Mouse (Mus musculus) neutrophil, adult 5-6 weeks (primary cell): ENCODE results near the gene Kctd12b. TPM values are rescaled to one million over a fixed set of nuclear protein-coding genes. Genes with fewer than 3 reads are reported as not detected.
"Not testable (repeated sequence)": the region's sequence is repeated elsewhere in the genome, so short reads cannot be mapped to it uniquely, and the experiment has no call there.

ENCODE experiments used
- ATAC-seq: fragments of 151-379, 151-347 bp; 2 replicates; pipeline ENCODE4 v1.8.0; 2017; ENCODE audit warnings: mild to moderate bottlenecking, moderate TSS enrichment; ENCODE audit not compliant: insufficient number of reproducible peaks, poor library complexity, low FRiP score, severe bottlenecking; ENCODE audit errors: extremely low read depth
- total RNA-seq: library from RNA; stranded (forward); fragments of 200-1000 nt; gene quantifications from 2 replicates; pipeline ENCODE4 v1.2.3, GENCODE M21; 2017

Gene Kctd12b
- 0.70 and 1.5 TPM in 2 replicates for total RNA-seq

DNA sequence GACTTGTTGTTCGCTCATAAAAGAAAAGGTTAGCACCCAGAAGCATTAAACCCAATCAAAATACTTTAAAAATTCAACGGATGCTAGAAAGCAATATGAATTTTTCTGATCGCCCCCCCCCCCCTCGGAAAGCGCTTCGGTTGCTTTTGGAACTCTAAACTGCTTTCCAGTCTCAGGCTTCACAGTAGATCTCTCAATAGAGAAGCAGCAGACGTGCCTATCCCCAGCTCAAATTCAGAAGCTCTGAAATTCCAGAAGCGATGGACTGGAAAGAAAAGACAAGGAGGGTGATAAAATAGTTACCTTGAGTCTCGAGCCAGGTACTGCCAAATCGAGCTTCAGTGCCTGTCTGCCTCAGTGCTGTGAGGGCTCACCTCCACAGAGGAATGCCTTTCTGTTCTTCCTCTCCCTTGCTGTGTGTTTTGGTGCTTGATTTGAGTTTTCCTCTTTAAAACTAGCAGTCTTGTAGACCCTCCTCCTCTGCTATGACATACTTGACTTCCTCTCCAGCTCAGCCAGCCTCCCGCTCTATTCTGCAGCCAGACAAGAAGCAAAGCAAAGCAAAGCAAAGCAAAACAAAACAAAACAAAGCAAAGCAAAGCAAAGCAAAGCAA lies at the start of gene Kctd12b:
Gene Kctd12b (minus strand): TSS at position 610 of the 614 bp plus-strand sequence.
- no peak for ATAC-seq

DNA sequence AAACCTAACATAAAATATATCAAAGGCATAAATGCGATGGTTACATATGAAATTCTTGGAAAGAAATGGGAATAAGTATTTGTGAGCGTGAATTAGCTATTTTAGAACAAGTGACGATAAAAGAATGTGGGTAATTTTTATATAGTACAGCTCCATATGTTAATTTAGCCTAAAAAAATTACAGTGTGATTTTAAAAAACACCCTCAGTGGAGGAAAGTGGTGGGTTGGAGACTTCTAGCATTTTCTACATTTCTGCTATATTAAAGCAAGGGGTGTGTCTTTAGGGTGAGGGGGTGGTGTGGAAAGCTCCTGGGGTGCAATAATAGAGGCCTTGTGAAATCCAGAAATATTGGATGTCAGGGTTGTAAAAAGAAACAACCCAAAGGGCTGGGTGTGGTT lies 46.3 kb upstream of the Kctd12b start:
- no peak for ATAC-seq

- ATAC-seq = no peak
Observed at GRCm38 (mm10) chrX:153735697-153736096, 39.5 kb upstream of the Kctd12b start.

DNA sequence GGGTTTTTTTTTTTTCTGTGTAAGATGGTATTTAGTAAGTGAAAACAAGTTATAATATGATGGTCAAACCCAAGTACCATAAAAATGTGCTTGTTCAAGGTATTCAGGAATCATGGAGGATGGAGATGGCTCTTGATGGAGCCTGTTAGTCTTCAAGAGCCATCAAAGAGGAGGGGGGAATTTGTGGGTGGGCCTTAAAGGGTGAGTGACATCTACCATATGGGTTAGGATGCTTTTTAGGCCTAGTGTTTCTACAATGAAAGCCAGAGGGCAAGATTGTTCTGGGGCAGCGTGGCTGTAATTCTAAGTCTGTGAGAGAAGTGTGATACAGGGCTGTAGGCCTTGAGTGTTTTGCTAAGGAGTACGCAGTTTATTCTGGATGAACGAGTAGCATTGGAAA lies 28.2 kb upstream of the Kctd12b start:
- ATAC-seq = no peak

DNA sequence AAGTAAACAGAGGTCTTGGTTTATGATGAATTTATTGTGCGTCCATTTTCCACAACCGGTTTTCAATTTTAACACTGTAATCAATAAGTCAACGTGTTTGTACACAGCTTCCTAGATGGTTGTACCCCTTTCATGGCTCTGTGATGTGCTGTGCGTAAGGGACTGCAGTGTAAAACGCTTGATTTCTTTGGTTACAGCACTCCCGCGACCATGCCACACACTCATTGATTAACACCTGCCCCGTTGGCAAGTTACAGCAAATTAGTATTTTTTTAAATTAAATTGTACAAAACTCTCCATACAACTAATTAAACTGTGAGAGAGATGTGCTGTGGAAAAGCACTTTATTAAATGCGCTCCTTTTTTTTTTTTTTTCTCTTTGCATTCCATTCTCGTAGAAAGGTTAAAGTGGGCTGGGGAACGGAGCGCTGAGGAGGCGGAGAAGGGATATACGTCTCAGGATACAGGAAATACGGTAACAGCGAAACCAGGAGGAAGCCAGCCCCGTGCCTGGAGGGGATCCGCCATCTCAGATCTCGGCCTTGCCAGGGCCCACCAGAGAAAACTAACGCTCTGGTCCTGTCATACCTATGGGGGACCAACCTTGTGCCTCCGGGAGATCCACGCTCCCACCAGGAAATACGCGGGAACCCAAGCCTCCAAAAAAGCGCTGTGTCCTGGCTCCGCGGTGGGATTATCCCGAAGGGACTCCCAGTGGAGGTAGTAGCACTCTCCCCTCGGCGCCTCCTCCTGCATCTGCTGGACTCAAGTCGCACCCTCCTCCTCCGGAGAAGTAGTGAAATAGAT lies 27.1 kb upstream of the Kctd12b start, which contains the start of gene Nbdy:
Gene Nbdy (plus strand): TSS at position 481 of the 807 bp plus-strand sequence.
- ATAC-seq = no peak

DNA sequence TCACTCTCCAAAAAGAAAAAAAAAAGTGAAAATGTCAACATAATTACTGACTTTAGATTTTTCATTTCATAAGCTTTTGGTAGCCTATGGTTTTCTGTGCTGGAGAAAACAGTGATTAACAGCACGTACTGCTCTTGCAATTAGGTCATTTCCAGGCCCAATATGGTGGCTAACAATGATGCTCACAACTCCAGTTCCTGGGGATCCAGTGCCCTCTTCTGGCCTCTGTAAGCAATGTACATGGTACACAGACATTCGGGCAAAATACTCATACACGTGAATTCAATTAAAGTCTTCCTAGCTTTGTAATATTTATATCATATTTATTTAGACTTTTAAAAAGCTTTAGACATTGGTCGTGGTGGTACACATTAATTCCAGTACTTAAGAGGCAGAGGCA lies 23.4 kb upstream of the Kctd12b start:
- ATAC-seq = peak; percentile 39; the same call in 1 of the 2 replicates

DNA sequence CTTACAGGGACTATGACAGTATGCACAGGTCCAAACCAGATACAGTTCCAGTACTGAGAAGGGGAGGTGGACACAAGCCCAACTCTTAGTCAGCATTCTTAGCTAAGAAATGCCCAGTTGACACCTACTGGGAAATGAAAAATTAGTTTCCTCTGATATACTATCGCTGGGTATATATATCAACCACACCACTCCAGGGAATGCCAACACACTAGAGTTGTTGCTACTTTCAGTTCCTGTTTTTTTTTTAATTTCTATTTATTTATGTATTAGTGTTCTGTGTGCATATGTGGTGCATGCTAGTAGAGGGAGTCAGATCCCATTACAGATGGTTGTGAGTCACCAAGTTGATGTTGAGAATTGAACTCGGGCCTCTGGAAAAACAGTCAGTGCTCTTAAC lies 20.5 kb upstream of the Kctd12b start:
- no peak for ATAC-seq

DNA sequence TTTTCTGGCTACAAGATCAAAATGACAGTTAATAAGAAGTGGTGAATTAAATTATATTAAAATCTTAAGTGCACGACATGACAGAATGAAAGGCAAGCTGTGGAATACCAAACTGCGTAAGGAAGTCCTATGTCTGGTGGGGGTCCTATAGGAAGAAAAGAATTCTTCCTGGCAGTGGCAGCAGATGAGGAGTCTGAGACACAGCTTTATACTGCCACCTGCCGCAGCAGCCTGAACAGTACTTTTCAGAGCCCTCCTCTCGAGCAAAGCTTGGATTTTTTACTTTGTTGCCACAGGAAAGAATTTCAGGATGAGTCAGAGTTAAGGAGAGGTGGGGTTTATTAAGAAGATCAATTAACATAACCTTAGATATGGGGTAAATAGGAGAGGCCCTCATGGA lies 11.5 kb upstream of the Kctd12b start:
- no peak for ATAC-seq

DNA sequence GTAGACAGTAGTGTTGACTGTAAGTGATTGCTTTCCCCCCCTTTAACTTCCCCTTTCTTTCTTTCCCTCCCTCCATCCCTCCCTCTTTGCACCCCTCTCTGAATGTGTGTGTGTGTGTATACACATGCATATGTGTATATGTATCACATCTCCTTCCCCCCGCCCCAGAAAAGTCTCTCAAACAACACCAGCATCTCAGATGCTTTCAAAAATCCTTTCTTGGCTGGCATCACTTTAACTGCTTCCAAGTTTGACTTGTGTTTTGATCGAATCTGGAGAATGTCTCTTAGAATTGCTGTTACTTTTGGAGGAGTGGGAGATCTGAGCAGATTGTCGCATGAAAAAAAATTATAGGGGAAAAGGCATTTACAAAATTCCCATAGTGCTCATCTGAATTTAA lies 4.3 kb upstream of the Kctd12b start:
- ATAC-seq = no peak

GRCm38 (mm10) chrX:153668233-153668632 lies 28.0 kb downstream of the Kctd12b start:
- ATAC-seq = not testable (repeated sequence)

- ATAC-seq = peak; percentile 66
Observed at GRCm38 (mm10) chrX:153664903-153665302, 31.3 kb downstream of the Kctd12b start.

DNA sequence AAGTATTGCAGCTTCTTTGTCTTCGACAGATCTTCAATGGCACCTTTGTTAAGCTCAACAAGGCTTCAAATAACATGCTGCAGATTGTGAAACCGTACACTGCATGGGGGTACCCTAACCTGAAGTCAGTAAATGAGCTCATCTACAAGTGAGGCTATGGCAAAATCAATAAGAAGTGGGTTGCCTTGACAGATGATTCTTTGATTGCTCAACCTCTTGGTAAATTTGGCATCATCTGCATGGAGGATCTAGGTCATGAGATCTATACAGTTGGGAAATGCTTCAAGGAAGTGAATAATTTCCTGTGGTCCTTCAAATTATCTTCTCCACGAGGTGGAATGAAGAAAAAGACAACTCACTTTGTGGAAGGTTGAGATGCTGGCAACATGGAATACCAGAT lies 39.2 kb downstream of the Kctd12b start:
- ATAC-seq = no peak

DNA sequence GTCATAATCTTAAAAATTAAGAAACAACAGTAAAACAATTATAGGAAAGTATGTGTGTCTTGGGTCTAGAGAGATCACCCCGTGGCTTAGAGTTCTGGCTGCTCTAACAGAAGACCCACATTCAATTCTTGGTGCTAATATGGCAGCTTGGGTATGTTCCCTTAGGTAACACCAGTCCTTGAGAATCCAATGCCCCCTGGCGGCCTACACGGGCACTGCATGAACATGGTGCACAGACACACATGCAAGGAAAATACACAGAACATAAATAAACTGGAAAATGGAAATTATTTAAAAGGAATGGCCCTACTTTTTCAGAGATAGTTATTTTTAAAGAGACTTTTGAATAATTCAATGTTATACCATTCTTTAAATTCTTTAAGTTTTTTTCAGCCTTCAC lies 55.6 kb downstream of the Kctd12b start:
- no peak for ATAC-seq

GRCm38 (mm10) chrX:153636247-153636646 lies 59.9 kb downstream of the Kctd12b start:
- ATAC-seq = no peak

Other genes with a start within 250 kb of the Kctd12b start
- gene Ubqln2, start 198.2 kb downstream of the Kctd12b start, total RNA-seq = 3.3 and 6.4 TPM in 2 replicates
- gene Cypt3, start 137.8 kb downstream of the Kctd12b start, total RNA-seq = not detected in 2 replicates
- 2.6 and 4.1 TPM in 2 replicates for gene Nbdy, start 27.2 kb upstream of the Kctd12b start, total RNA-seq
- gene Spin2c, start 135.8 kb upstream of the Kctd12b start, total RNA-seq = not detected in 2 replicates